Mouse (Mus musculus) embryonic facial prominence, embryonic 15.5 days (tissue): Measurements from ENCODE around the gene Meiob. TPM values are rescaled to one million over a fixed set of nuclear protein-coding genes. Genes with fewer than 3 reads are reported as not detected.

Experiments used
- ATAC-seq: fragments of 200-750 bp; cut with Nextera tagmentation; 2 replicates; pipeline ENCODE4 v1.8.0; 2017; ENCODE audit warnings: low read depth, moderate TSS enrichment; ENCODE audit not compliant: insufficient number of reproducible peaks, low FRiP score, low TSS enrichment
- H3K27ac ChIP-seq: fragments of 300-500 bp; sonication (generic); replicated peaks from 2 replicates; pipeline ENCODE4 v1.5.1; 2015; ENCODE audit warnings: mild to moderate bottlenecking, inconsistent platforms
- H3K27me3 ChIP-seq: fragments of 300-500 bp; sonication (generic); 2 replicates; pipeline ENCODE4 v1.6.1; 2015; ENCODE audit warnings: inconsistent platforms
- H3K36me3 ChIP-seq: fragments of 300-500 bp; sonication (generic); 2 replicates; pipeline ENCODE4 v1.6.1; 2015; ENCODE audit warnings: mild to moderate bottlenecking, inconsistent platforms
- H3K4me1 ChIP-seq: fragments of 300-500 bp; sonication (generic); 2 replicates; pipeline ENCODE4 v1.6.1; 2015; ENCODE audit warnings: inconsistent platforms
- H3K4me2 ChIP-seq: fragments of 300-500 bp; sonication (generic); replicated peaks from 2 replicates; pipeline ENCODE4 v1.6.1; 2015; ENCODE audit warnings: mild to moderate bottlenecking, inconsistent platforms
- H3K4me3 ChIP-seq: fragments of 300-500 bp; sonication (generic); replicated peaks from 2 replicates; pipeline ENCODE4 v1.5.1; 2015; ENCODE audit warnings: mild to moderate bottlenecking, inconsistent platforms
- H3K9ac ChIP-seq: fragments of 300-500 bp; sonication (generic); 2 replicates; pipeline ENCODE4 v1.6.1; 2015; ENCODE audit warnings: inconsistent platforms
- H3K9me3 ChIP-seq: fragments of 300-500 bp; sonication (generic); replicated peaks from 2 replicates; pipeline ENCODE4 v1.6.1; 2016; ENCODE audit warnings: inconsistent platforms
- WGBS: fragments of 180-500 bp; shearing (Covaris S2); methylation state at CpG from one replicate; pipeline ENCODE4 v1.1.7; 2015; 5-methylcytosine and 5-hydroxymethylcytosine counted together
- polyA plus RNA-seq: library from polyadenylated mRNA; unstranded; fragments of >200 nt; fragmentation: Nextera tagmentation; extraction: Ambion mirVana; gene quantifications from 2 replicates; pipeline ENCODE4 v1.2.1, GENCODE M21; 2015

Gene Meiob
- polyA plus RNA-seq, 1 experiment from 2014 or later: 0.09 TPM

- Histone ChIP-seq H3K9ac (no peak overlapping the region), H3K27ac (no peak overlapping the region), H3K9me3 (no peaks in the 10 kb centered on the region), H3K4me2 (no peak overlapping the region), H3K27me3 (peaks cover 3% of the 10 kb centered on the region; the same call in 1 of the 2 replicates), H3K4me1 (no peaks in the 10 kb centered on the region), H3K36me3 (no peaks in the 10 kb centered on the region), H3K4me3 (no peak overlapping the region)
- no peak for ATAC-seq
- 53% methylated on average over 3 of the region's 3 CpGs for WGBS
These were observed 17.5 kb downstream of the Meiob start for GRCm38 (mm10) chr17:24821351-24822280.

- WGBS: 48% methylated on average over 8 of the region's 8 CpGs
- no peak; the same call in 1 of the 2 replicates for ATAC-seq
These were observed 35.8 kb downstream of the Meiob start, which contains the start of gene Hagh for GRCm38 (mm10) chr17:24839842-24840241. Gene Hagh (plus strand): TSS chr17:24840143.

GRCm38 (mm10) chr17:24840341-24840740 lies 36.3 kb downstream of the Meiob start:
- ATAC-seq: no peak
- Histone ChIP-seq H3K36me3 (no peaks in the 10 kb centered on the region), H3K27me3 (peaks cover 18% of the 10 kb centered on the region), H3K4me2 (no peak overlapping the region; the same call in 1 of the 2 replicates), H3K27ac (peak overlapping the region; percentile 70), H3K4me3 (no peak overlapping the region), H3K9me3 (no peaks in the 10 kb centered on the region), H3K4me1 (no peaks in the 10 kb centered on the region), H3K9ac (no peak overlapping the region)
- 45% methylated on average over 5 of the region's 5 CpGs for WGBS

More at GRCm38 (mm10) chr17:24839842-24840241, 35.8 kb downstream of the Meiob start, which contains the start of gene Hagh:
- H3K4me3 ChIP-seq: no peak within 1 kb of the TSS
- H3K27me3 ChIP-seq: peaks cover 18% of the 10 kb centered on the region
- H3K27ac ChIP-seq: peak within 1 kb of the TSS; percentile 70
- H3K4me1 ChIP-seq: no peaks in the 10 kb centered on the region
- no peak within 1 kb of the TSS for H3K9ac ChIP-seq
- no peaks in the 10 kb centered on the region for H3K9me3 ChIP-seq
- peak within 1 kb of the TSS; percentile 10; the same call in 1 of the 2 replicates for H3K4me2 ChIP-seq
- H3K36me3 ChIP-seq: no peaks in the 10 kb centered on the region

GRCm38 (mm10) chr17:24841133-24841532 lies 37.0 kb downstream of the Meiob start:
- 43% methylated on average over 4 of the region's 4 CpGs for WGBS
- H3K36me3 ChIP-seq: no peaks in the 10 kb centered on the region

GRCm38 (mm10) chr17:24842631-24843030 lies 38.5 kb downstream of the Meiob start:
- H3K4me2 ChIP-seq: no peak overlapping the region
- no peak for ATAC-seq
- H3K4me3 ChIP-seq: no peak overlapping the region
- no peak overlapping the region for H3K27ac ChIP-seq
- H3K36me3 ChIP-seq: no peaks in the 10 kb centered on the region
- H3K9me3 ChIP-seq: no peaks in the 10 kb centered on the region
- no peak overlapping the region for H3K9ac ChIP-seq
- 58% methylated on average over 2 of the region's 2 CpGs for whole genome bisulfite sequencing
- no peaks in the 10 kb centered on the region for H3K4me1 ChIP-seq
- H3K27me3 ChIP-seq: peaks cover 12% of the 10 kb centered on the region

More at GRCm38 (mm10) chr17:24841133-24841532, 37.0 kb downstream of the Meiob start:
- Histone ChIP-seq H3K4me2 (0 out of 2 replicates have a peak overlapping the region, but pooled peaks have one; percentile 10), H3K27me3 (peaks cover 18% of the 10 kb centered on the region), H3K9ac (no peak overlapping the region), H3K4me1 (no peaks in the 10 kb centered on the region), H3K9me3 (no peaks in the 10 kb centered on the region), H3K27ac (no peak overlapping the region), H3K4me3 (no peak overlapping the region)
- ATAC-seq: no peak

GRCm38 (mm10) chr17:24844525-24844924 lies 40.4 kb downstream of the Meiob start:
- peaks cover 6% of the 10 kb centered on the region; the same call in 1 of the 2 replicates for H3K4me1 ChIP-seq
- H3K36me3 ChIP-seq: no peaks in the 10 kb centered on the region
- no peak for ATAC-seq
- H3K9ac ChIP-seq: no peak overlapping the region
- H3K27me3 ChIP-seq: peaks cover 12% of the 10 kb centered on the region
- no peaks in the 10 kb centered on the region for H3K9me3 ChIP-seq
- no peak overlapping the region for H3K4me2 ChIP-seq
- H3K27ac ChIP-seq: no peak overlapping the region
- no peak overlapping the region for H3K4me3 ChIP-seq
- WGBS: 53% methylated on average over 9 of the region's 9 CpGs

GRCm38 (mm10) chr17:24847386-24847785 lies 43.3 kb downstream of the Meiob start:
- no peaks in the 10 kb centered on the region for H3K36me3 ChIP-seq
- peaks cover 20% of the 10 kb centered on the region for H3K4me1 ChIP-seq
- H3K9ac ChIP-seq: no peak overlapping the region
- H3K9me3 ChIP-seq: no peaks in the 10 kb centered on the region
- peaks cover 14% of the 10 kb centered on the region for H3K27me3 ChIP-seq
- WGBS: 94% methylated on average over 1 of the region's 1 CpGs
- no peak for ATAC-seq
- H3K4me2 ChIP-seq: no peak overlapping the region
- H3K4me3 ChIP-seq: no peak overlapping the region
- no peak overlapping the region for H3K27ac ChIP-seq

- H3K9me3 ChIP-seq: no peaks in the 10 kb centered on the region
- H3K9ac ChIP-seq: no peak overlapping the region
- H3K36me3 ChIP-seq: peaks cover 6% of the 10 kb centered on the region
- ATAC-seq: no peak
- H3K27me3 ChIP-seq: peaks cover 11% of the 10 kb centered on the region
- peaks cover 20% of the 10 kb centered on the region for H3K4me1 ChIP-seq
- no peak overlapping the region for H3K27ac ChIP-seq
- H3K4me3 ChIP-seq: peak overlapping the region; percentile 83
- peak overlapping the region; percentile 96 for H3K4me2 ChIP-seq
These were observed 44.5 kb downstream of the Meiob start for GRCm38 (mm10) chr17:24848600-24849031.

- peak; percentile 41 for ATAC-seq
- H3K36me3 ChIP-seq: peaks cover 10% of the 10 kb centered on the region
- H3K4me2 ChIP-seq: peak overlapping the region; percentile 96
- peaks cover 20% of the 10 kb centered on the region for H3K4me1 ChIP-seq
- WGBS: under 1% methylated on average over 21 of the region's 21 CpGs
- H3K9ac ChIP-seq: peak overlapping the region; percentile 65
- H3K9me3 ChIP-seq: no peaks in the 10 kb centered on the region
- H3K4me3 ChIP-seq: peak overlapping the region; percentile 83
- H3K27ac ChIP-seq: peak overlapping the region; percentile 93
- H3K27me3 ChIP-seq: peaks cover 5% of the 10 kb centered on the region
These were observed 45.6 kb downstream of the Meiob start for GRCm38 (mm10) chr17:24849733-24850064.

GRCm38 (mm10) chr17:24850065-24850772 lies 46.1 kb downstream of the Meiob start, which contains the start of gene Fahd1:
Gene Fahd1 (minus strand): TSS chr17:24850364.
- H3K4me2 ChIP-seq: peak within 1 kb of the TSS; percentile 96
- H3K4me3 ChIP-seq: peak within 1 kb of the TSS; percentile 83
- H3K4me1 ChIP-seq: peaks cover 20% of the 10 kb centered on the region
- peak; percentile 100 for ATAC-seq
- H3K9me3 ChIP-seq: no peaks in the 10 kb centered on the region
- H3K27me3 ChIP-seq: peaks cover 5% of the 10 kb centered on the region
- H3K36me3 ChIP-seq: peaks cover 15% of the 10 kb centered on the region
- peak within 1 kb of the TSS; percentile 65 for H3K9ac ChIP-seq
- peak within 1 kb of the TSS; percentile 93 for H3K27ac ChIP-seq
- WGBS: under 1% methylated on average over 58 of the region's 58 CpGs

GRCm38 (mm10) chr17:24850773-24851127 lies 46.7 kb downstream of the Meiob start:
- peaks cover 20% of the 10 kb centered on the region for H3K4me1 ChIP-seq
- peak overlapping the region; percentile 93 for H3K27ac ChIP-seq
- peaks cover 21% of the 10 kb centered on the region for H3K36me3 ChIP-seq
- H3K4me3 ChIP-seq: peak overlapping the region; percentile 83
- H3K4me2 ChIP-seq: peak overlapping the region; percentile 96
- no peaks in the 10 kb centered on the region for H3K9me3 ChIP-seq
- 2% methylated on average over 20 of the region's 20 CpGs for WGBS
- ATAC-seq: no peak
- H3K27me3 ChIP-seq: peaks cover 5% of the 10 kb centered on the region
- H3K9ac ChIP-seq: peak overlapping the region; percentile 65
